Mouse (Mus musculus): Measurements from ENCODE around the gene Bcl2l13.

DNA sequence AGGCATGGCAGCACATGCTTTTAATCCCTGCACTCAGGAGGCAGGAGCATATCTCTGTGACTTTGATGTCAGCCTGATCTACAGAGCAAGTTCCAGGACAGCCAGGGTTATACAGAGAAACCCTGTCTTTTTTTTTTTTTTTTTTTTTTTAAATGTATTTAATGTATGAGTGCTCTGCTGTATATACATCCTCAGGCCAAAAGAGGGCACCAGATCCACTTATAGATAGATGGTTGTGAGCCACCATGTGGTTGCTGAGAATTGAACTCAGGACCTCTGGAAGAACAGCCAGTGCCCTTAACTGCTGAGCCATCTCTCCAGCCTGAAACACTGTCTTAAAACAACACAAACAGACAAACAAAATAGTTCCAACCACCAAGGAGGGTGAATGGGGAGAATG is 47.1 kb upstream of the Bcl2l13 start:
- TF ChIP-seq POLR2A (IDR thresholded peaks at IDR 0.05; ENCODE audit: control insufficient read depth in 1 of 2, insufficient read depth in 1 of 2, low read depth in 1 of 2, low read length in 2 of 2, poor library complexity in 1 of 2) (no peak), TAL1 (IDR thresholded peaks at IDR 0.05; ENCODE audit: low read length) (no peak), CTCF (IDR thresholded peaks at IDR 0.05 in 2 of 3, conservative IDR thresholded peaks at IDR 0.05 in 1 of 3; ENCODE audit: control insufficient read depth in 1 of 3, insufficient read depth in 1 of 3, low read depth in 2 of 3, low read length in 3 of 3, poor library complexity in 1 of 3, severe bottlenecking in 1 of 3) (peak in 2 of 3 experiments; percentile 34 to 60; a peak in 3 of 6 replicates), MXI1 (IDR thresholded peaks at IDR 0.05; ENCODE audit: low read depth, low read length) (peak; percentile 41; the same call in 1 of the 2 replicates), USF1 (IDR thresholded peaks at IDR 0.05; ENCODE audit: low read depth, low read length) (no peak), CHD2 (IDR thresholded peaks at IDR 0.05; ENCODE audit: low read length) (no peak), HCFC1 (IDR thresholded peaks at IDR 0.05; ENCODE audit: low read depth, low read length) (no peak)

All from MEL (cell line).